Mouse (Mus musculus) testis, adult 10 weeks (tissue): ENCODE measurements around the gene Rab28. TPM values are rescaled to one million over a fixed set of nuclear protein-coding genes. Genes with fewer than 3 reads are reported as not detected.

Source experiments
- polyA plus RNA-seq: library from polyadenylated mRNA; stranded (reverse); fragments of 350-450 nt; fragmentation: Illumina TruSeq; extraction: RNeasy Lipid Tissue Mini Kit (QIAGEN cat#74804); gene quantifications from one replicate; pipeline ENCODE4 v1.2.3, GENCODE M21; 2014; ENCODE audit warnings: low read depth, low replicate concordance

The Rab28 gene
- 209 TPM for polyA plus RNA-seq

GRCm38 (mm10) chr5:41708051-41708630, at the start of gene Rab28:
Gene Rab28, minus strand, starts transcription at chr5:41708157.

Other genes starting within 250 kb of the Rab28 start
- gene Nkx3-2, start 56.3 kb upstream of the Rab28 start, polyA plus RNA-seq: not detected
- 27.5 TPM for gene Bod1l, start 136.2 kb upstream of the Rab28 start, polyA plus RNA-seq